ENCODE assay signal across 28 mouse cellular contexts in the genomic region with DNA sequence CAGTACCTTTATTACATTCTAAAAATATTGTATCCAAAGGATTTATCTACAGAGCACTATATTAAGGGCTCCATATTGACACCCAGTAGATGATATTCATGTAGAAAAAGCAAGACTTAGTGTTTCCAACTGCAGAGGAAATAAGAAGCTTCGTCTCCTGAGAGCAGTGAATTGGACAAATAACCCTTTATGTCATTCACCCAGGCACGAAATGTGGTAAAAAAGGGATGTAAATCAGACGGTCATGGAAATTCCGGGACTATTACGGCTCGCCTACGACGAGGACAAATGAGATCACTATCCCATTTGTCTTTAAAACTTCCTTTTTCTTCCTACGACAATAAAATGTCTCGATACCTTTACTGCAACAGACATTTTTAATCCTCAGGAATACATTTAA.
DNase-seq lines count a peak whose midpoint lies in the region; ATAC-seq and TF ChIP-seq lines count a peak whose summit lies in the region.
"Had no signal": no experiment of that assay in that cellular context is flagged by ENCODE, and none has a peak within 500 bp of the region (broad histone marks: within the 10 kb centered on the region; RNA-seq: fewer than 3 reads in every experiment).

No protein-coding gene starts in this region.

- H3K4me3 ChIP-seq in embryonic facial prominence, embryonic 11.5 days (ENCODE audit: low read depth, low read length): no peak overlapping the region
- H3K4me3 ChIP-seq in embryonic facial prominence, embryonic 10.5 days: no peak overlapping the region
- no peak overlapping the region for H3K4me3 ChIP-seq in midbrain, embryonic 11.5 days (ENCODE audit: low read depth, low read length)
- H3K4me3 ChIP-seq in midbrain, embryonic 15.5 days: no peak overlapping the region
- no peak overlapping the region for H3K4me3 ChIP-seq in forebrain, embryonic 12.5 days (replicated peaks)
- H3K4me3 ChIP-seq: embryonic facial prominence, embryonic 13.5 days; forebrain, embryonic 13.5 days; heart, embryonic 13.5 days; layer of hippocampus, adult 2 months; left cerebral cortex, adult 2 months; limb, embryonic 12.5 days; liver, embryonic 15.5 days had no signal

- no peak for TF ChIP-seq CTCF in brain, embryonic 14.5 days (IDR thresholded peaks at IDR 0.05; ENCODE audit: borderline replicate concordance, extremely low read depth, insufficient read depth, insufficient read length)

- H3K36me3 ChIP-seq in embryonic facial prominence, embryonic 11.5 days (replicated peaks; ENCODE audit: control insufficient read depth, insufficient read depth, low read depth, low read length): no peaks in the 10 kb centered on the region
- H3K36me3 ChIP-seq in embryonic facial prominence, embryonic 10.5 days (replicated peaks): no peaks in the 10 kb centered on the region
- no peaks in the 10 kb centered on the region for H3K36me3 ChIP-seq in midbrain, embryonic 11.5 days (ENCODE audit: control insufficient read depth, insufficient read depth, low read length)
- H3K36me3 ChIP-seq in midbrain, embryonic 15.5 days (replicated peaks): no peaks in the 10 kb centered on the region
- H3K36me3 ChIP-seq in forebrain, embryonic 12.5 days (replicated peaks): no peaks in the 10 kb centered on the region
- H3K36me3 ChIP-seq: embryonic facial prominence, embryonic 13.5 days; heart, embryonic 13.5 days; limb, embryonic 12.5 days; liver, embryonic 15.5 days had no signal

- DNase-seq in embryonic facial prominence, embryonic 11.5 days (ENCODE audit: low spot score): peak; percentile 2
- no peak for DNase-seq in embryonic facial prominence, embryonic 10.5 days (ENCODE audit: low spot score)
- DNase-seq in midbrain, embryonic 11.5 days (ENCODE audit: low spot score, missing footprints): peak; percentile 87
- DNase-seq in brain, embryonic 14.5 days (ENCODE audit: low read depth): peak; percentile 37
- peak; percentile 51 for DNase-seq in mesoderm, embryonic 11.5 days (ENCODE audit: low read depth, low spot score)
- DNase-seq: adrenal gland, postnatal 10 days; cerebellum, adult 11 months; cerebellum, adult 9-10 months; cerebellum, postnatal 36 days; gastrocnemius, postnatal 10 days; heart, postnatal 10 days; kidney, postnatal 36 days; lung, embryonic 14.5 days; right cerebral cortex, adult 18-20 months; right cerebral cortex, postnatal 4 days; thymus, adult 2 months; thymus, postnatal 36 days had no signal

- WGBS in embryonic facial prominence, embryonic 11.5 days: 38% methylated on average over 10 of the region's 10 CpGs
- WGBS in embryonic facial prominence, embryonic 10.5 days: 42% methylated on average over 10 of the region's 10 CpGs
- 33% methylated on average over 10 of the region's 10 CpGs for WGBS in midbrain, embryonic 11.5 days
- WGBS in midbrain, embryonic 15.5 days: 16% methylated on average over 10 of the region's 10 CpGs
- 26% methylated on average over 10 of the region's 10 CpGs for WGBS in forebrain, embryonic 12.5 days

- no peaks in the 10 kb centered on the region for H3K27me3 ChIP-seq in embryonic facial prominence, embryonic 11.5 days (ENCODE audit: control insufficient read depth, insufficient read depth, low read length)
- H3K27me3 ChIP-seq in embryonic facial prominence, embryonic 10.5 days (replicated peaks; ENCODE audit: low read depth, poor library complexity, severe bottlenecking): no peaks in the 10 kb centered on the region
- H3K27me3 ChIP-seq in midbrain, embryonic 11.5 days (ENCODE audit: control insufficient read depth, insufficient read depth, low read length): no peaks in the 10 kb centered on the region
- no peaks in the 10 kb centered on the region for H3K27me3 ChIP-seq in midbrain, embryonic 15.5 days (replicated peaks)
- H3K27me3 ChIP-seq in forebrain, embryonic 12.5 days: no peaks in the 10 kb centered on the region
- H3K27me3 ChIP-seq: embryonic facial prominence, embryonic 13.5 days; forebrain, embryonic 13.5 days; heart, embryonic 13.5 days; limb, embryonic 12.5 days; liver, embryonic 15.5 days had no signal

- H3K9ac ChIP-seq in embryonic facial prominence, embryonic 11.5 days (replicated peaks; ENCODE audit: low read length): no peak overlapping the region
- H3K9ac ChIP-seq in midbrain, embryonic 11.5 days (ENCODE audit: low read length): no peak overlapping the region
- H3K9ac ChIP-seq in midbrain, embryonic 15.5 days: no peak overlapping the region
- no peak overlapping the region for H3K9ac ChIP-seq in forebrain, embryonic 12.5 days
- H3K9ac ChIP-seq: embryonic facial prominence, embryonic 13.5 days; forebrain, embryonic 13.5 days; heart, embryonic 13.5 days; limb, embryonic 12.5 days; liver, embryonic 15.5 days; lung, embryonic 14.5 days had no signal

- no peak overlapping the region for H3K27ac ChIP-seq in embryonic facial prominence, embryonic 11.5 days (replicated peaks; ENCODE audit: low read depth, low read length)
- H3K27ac ChIP-seq in embryonic facial prominence, embryonic 10.5 days (replicated peaks): no peak overlapping the region
- H3K27ac ChIP-seq in midbrain, embryonic 11.5 days (ENCODE audit: low read depth, low read length): no peak overlapping the region
- H3K27ac ChIP-seq in midbrain, embryonic 15.5 days: no peak overlapping the region
- no peak overlapping the region for H3K27ac ChIP-seq in forebrain, embryonic 12.5 days
- H3K27ac ChIP-seq: embryonic facial prominence, embryonic 13.5 days; forebrain, embryonic 13.5 days; heart, embryonic 13.5 days; layer of hippocampus, adult 2 months; left cerebral cortex, adult 2 months; limb, embryonic 12.5 days; liver, embryonic 15.5 days had no signal

- no peak for TF ChIP-seq POLR2A in brain, embryonic 14.5 days (IDR thresholded peaks at IDR 0.05; ENCODE audit: borderline replicate concordance, extremely low read depth, insufficient read depth, insufficient read length, poor library complexity, severe bottlenecking)

- no peak overlapping the region for H3K4me2 ChIP-seq in embryonic facial prominence, embryonic 11.5 days (ENCODE audit: low read depth, low read length)
- no peak overlapping the region for H3K4me2 ChIP-seq in midbrain, embryonic 11.5 days
- H3K4me2 ChIP-seq in midbrain, embryonic 15.5 days: no peak overlapping the region
- no peak overlapping the region for H3K4me2 ChIP-seq in forebrain, embryonic 12.5 days
- H3K4me2 ChIP-seq: embryonic facial prominence, embryonic 13.5 days; forebrain, embryonic 13.5 days; heart, embryonic 13.5 days; limb, embryonic 12.5 days; liver, embryonic 15.5 days; lung, embryonic 14.5 days had no signal

- H3K4me1 ChIP-seq in embryonic facial prominence, embryonic 11.5 days (ENCODE audit: control insufficient read depth, insufficient read depth, low read length): no peaks in the 10 kb centered on the region
- no peaks in the 10 kb centered on the region for H3K4me1 ChIP-seq in embryonic facial prominence, embryonic 10.5 days
- peaks cover 2% of the 10 kb centered on the region; the same call in 1 of the 2 replicates for H3K4me1 ChIP-seq in midbrain, embryonic 11.5 days (ENCODE audit: control insufficient read depth, insufficient read depth, low read length)
- no peaks in the 10 kb centered on the region for H3K4me1 ChIP-seq in midbrain, embryonic 15.5 days
- peaks cover 2% of the 10 kb centered on the region; the same call in 1 of the 2 replicates for H3K4me1 ChIP-seq in forebrain, embryonic 12.5 days
- H3K4me1 ChIP-seq: embryonic facial prominence, embryonic 13.5 days; heart, embryonic 13.5 days; limb, embryonic 12.5 days; liver, embryonic 15.5 days had no signal

- no peak for ATAC-seq in embryonic facial prominence, embryonic 11.5 days (replicated peaks; ENCODE audit: insufficient number of reproducible peaks, low FRiP score, low TSS enrichment, low read depth)
- ATAC-seq in midbrain, embryonic 11.5 days (ENCODE audit: low FRiP score): peak; percentile 36; the same call in 1 of the 2 replicates
- no peak for ATAC-seq in midbrain, embryonic 15.5 days (replicated peaks)
- no peak for ATAC-seq in forebrain, embryonic 12.5 days (ENCODE audit: low FRiP score)
- ATAC-seq: forebrain, embryonic 13.5 days; intestine, embryonic 16.5 days; Patski had no signal

- no peaks in the 10 kb centered on the region for H3K9me3 ChIP-seq in embryonic facial prominence, embryonic 11.5 days (replicated peaks; ENCODE audit: control insufficient read depth, low read length)
- no peaks in the 10 kb centered on the region for H3K9me3 ChIP-seq in embryonic facial prominence, embryonic 10.5 days
- no peaks in the 10 kb centered on the region for H3K9me3 ChIP-seq in midbrain, embryonic 11.5 days (ENCODE audit: control insufficient read depth, low read length)
- no peaks in the 10 kb centered on the region for H3K9me3 ChIP-seq in midbrain, embryonic 15.5 days
- no peaks in the 10 kb centered on the region for H3K9me3 ChIP-seq in forebrain, embryonic 12.5 days
- H3K9me3 ChIP-seq: embryonic facial prominence, embryonic 13.5 days; forebrain, embryonic 13.5 days; heart, embryonic 13.5 days; limb, embryonic 12.5 days; liver, embryonic 15.5 days had no signal
